Mouse (Mus musculus) myocyte (in vitro differentiated cells): ENCODE data around the gene Grik4.

Experiments
- CEBPB ChIP-seq: IDR thresholded peaks from 2 replicates; pipeline ENCODE4 v1.6.1; 2011; ENCODE audit warnings: mild to moderate bottlenecking, moderate library complexity; ENCODE audit not compliant: poor library complexity, insufficient read depth, severe bottlenecking
- E2F4 ChIP-seq: IDR thresholded peaks from one replicate; pipeline ENCODE4 v1.6.1; 2011; ENCODE audit warnings: mild to moderate bottlenecking, control low read depth, moderate library complexity; ENCODE audit not compliant: insufficient read depth
- MAX ChIP-seq: IDR thresholded peaks from one replicate; pipeline ENCODE4 v1.6.1; 2011; ENCODE audit warnings: low read depth, mild to moderate bottlenecking, control low read depth
- MYOD1 ChIP-seq, 3 experiments: IDR thresholded peaks; one replicate each; pipeline ENCODE4 v1.6.1; 2011; ENCODE audit warnings: control low read depth in 2 of 3, low read depth in 2 of 3, mild to moderate bottlenecking in 2 of 3, moderate library complexity in 1 of 3; ENCODE audit not compliant: insufficient read length in 2 of 3, control insufficient read depth in 1 of 3
- MYOG ChIP-seq, 3 experiments: IDR thresholded peaks; one replicate each; pipeline ENCODE4 v1.6.1; 2011; ENCODE audit warnings: control low read depth in 2 of 3, low read depth in 2 of 3, mild to moderate bottlenecking in 2 of 3; ENCODE audit not compliant: insufficient read length in 2 of 3, control insufficient read depth in 1 of 3, insufficient read depth in 1 of 3
- POLR2A ChIP-seq: IDR thresholded peaks from one replicate; pipeline ENCODE4 v1.6.1; 2011; ENCODE audit warnings: low read depth, mild to moderate bottlenecking, control low read depth, moderate library complexity; ENCODE audit not compliant: insufficient read length
- POLR2AphosphoS2 ChIP-seq: IDR thresholded peaks from one replicate; pipeline ENCODE4 v1.6.1; 2011; ENCODE audit warnings: low read depth, control low read depth; ENCODE audit not compliant: insufficient read length
- REST ChIP-seq: IDR thresholded peaks from one replicate; pipeline ENCODE4 v1.6.1; 2011; ENCODE audit warnings: mild to moderate bottlenecking, control low read depth, moderate library complexity; ENCODE audit not compliant: insufficient read depth, insufficient read length
- SRF ChIP-seq: IDR thresholded peaks from one replicate; pipeline ENCODE4 v1.6.1; 2011; ENCODE audit warnings: low read depth; ENCODE audit not compliant: control insufficient read depth, insufficient read length
- TCF12 ChIP-seq: IDR thresholded peaks from one replicate; pipeline ENCODE4 v1.6.1; 2011; ENCODE audit warnings: mild to moderate bottlenecking, control low read depth; ENCODE audit not compliant: poor library complexity, insufficient read depth, severe bottlenecking
- TCF3 ChIP-seq: IDR thresholded peaks from one replicate; pipeline ENCODE4 v1.6.1; 2011; ENCODE audit warnings: low read depth, control low read depth; ENCODE audit not compliant: insufficient read length
- USF1 ChIP-seq: IDR thresholded peaks from one replicate; pipeline ENCODE4 v1.6.1; 2011; ENCODE audit warnings: low read depth, mild to moderate bottlenecking, control low read depth, moderate library complexity

GRCm38 (mm10) chr9:42944536-42945006 is 278 bp upstream of the Grik4 start:
- no peak for TF ChIP-seq POLR2A
- no peak for TF ChIP-seq USF1
- TF ChIP-seq TCF3 = no peak
- TF ChIP-seq MAX = no peak
- no peak for TF ChIP-seq SRF
- TF ChIP-seq E2F4 = no peak
- TF ChIP-seq REST = no peak
- TF ChIP-seq MYOG (IDR thresholded peaks at IDR 0.05; ENCODE audit: control insufficient read depth in 1 of 3, insufficient read depth in 1 of 3, insufficient read length in 2 of 3, low read depth in 2 of 3) = no peak
- TF ChIP-seq POLR2AphosphoS2 = no peak
- no peak for TF ChIP-seq CEBPB
- no peak for TF ChIP-seq TCF12
- TF ChIP-seq MYOD1 (IDR thresholded peaks at IDR 0.05; ENCODE audit: control insufficient read depth in 1 of 3, insufficient read length in 2 of 3, low read depth in 2 of 3) = no peak
